Mouse (Mus musculus): ENCODE measurements around the gene Retnlb. TPM values are rescaled to one million over a fixed set of nuclear protein-coding genes. Genes with fewer than 3 reads are reported as not detected.

The Retnlb gene
- polyA plus RNA-seq (2012): not detected in 2 replicates

GRCm38 (mm10) chr16:48816695-48817094, at the start of gene Retnlb:
Gene Retnlb (plus strand): TSS chr16:48816856.

GRCm38 (mm10) chr16:48771971-48772445, 44.6 kb upstream of the Retnlb start, which contains the start of gene Trat1:
Gene Trat1 (minus strand): TSS chr16:48772021.

GRCm38 (mm10) chr16:48842266-48842665, 25.6 kb downstream of the Retnlb start, which contains the start of gene Retnla:
Gene Retnla (plus strand): TSS chr16:48842551.

Other genes with a start within 250 kb of the Retnlb start
- 0.23 TPM in 1 of 2 replicates, not detected in the other for gene Trat1, start 44.8 kb upstream of the Retnlb start, polyA plus RNA-seq (2012)
- gene Retnla, start 25.7 kb downstream of the Retnlb start, polyA plus RNA-seq (2012): not detected in 2 replicates
- gene Retnlg, start 55.8 kb downstream of the Retnlb start, polyA plus RNA-seq (2012): 1.9 and 10.8 TPM in 2 replicates
- gene Dzip3, start 177.3 kb downstream of the Retnlb start, polyA plus RNA-seq (2012): 6.1 and 7.4 TPM in 2 replicates
- gene Cip2a, start 177.3 kb downstream of the Retnlb start, polyA plus RNA-seq (2012): 3.1 and 3.4 TPM in 2 replicates
- not detected in 2 replicates for gene Myh15, start 240.6 kb downstream of the Retnlb start, polyA plus RNA-seq (2012)

All from megakaryocyte-erythroid progenitor cell, adult 5 weeks (primary cell).